Mouse (Mus musculus): ENCODE results near the gene Relt.

The Relt gene

DNA sequence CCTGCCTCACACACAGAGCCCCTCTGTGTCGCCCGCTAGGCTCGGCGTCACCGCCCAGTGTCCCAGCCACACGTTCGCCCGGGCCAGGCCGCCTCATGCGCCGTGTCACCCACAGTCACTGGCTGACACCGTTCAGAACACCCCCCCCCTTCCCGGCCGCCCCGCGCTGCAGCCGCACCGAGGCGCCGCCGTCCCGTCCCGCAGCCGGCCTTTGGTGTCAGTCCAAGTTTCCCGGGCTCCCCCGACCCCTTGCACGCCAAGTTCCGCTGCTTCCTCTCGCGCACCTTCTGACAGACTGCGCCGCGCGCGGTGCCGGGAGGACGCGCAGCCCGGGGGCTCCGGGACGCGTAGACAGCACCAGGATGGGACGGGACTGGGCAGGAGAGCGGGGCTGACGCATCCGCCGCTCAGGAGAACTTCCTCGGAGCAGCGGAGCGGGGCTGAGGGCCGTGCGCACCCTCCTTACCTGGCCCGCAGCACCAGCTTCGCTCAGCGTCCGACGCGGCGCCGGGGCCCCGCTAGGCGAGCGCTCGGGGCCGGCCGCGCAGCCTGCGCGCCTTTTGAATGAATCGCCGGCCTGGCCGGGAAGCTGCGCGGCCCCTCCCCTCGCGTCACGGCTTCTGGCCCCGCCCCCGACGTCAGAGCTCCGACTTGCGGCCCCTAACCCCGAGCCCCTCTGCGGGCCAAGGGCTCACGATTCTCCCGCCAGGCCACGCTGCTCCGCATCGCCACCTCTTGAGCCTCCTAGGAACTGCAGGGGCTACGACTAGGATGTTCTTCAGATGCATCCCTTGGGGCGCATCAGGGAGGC is at the start of gene Relt:
Gene Relt, minus strand, starts transcription at position 619 of the 811 bp plus-strand sequence.
- DNase-seq: peak; percentile 94

DNA sequence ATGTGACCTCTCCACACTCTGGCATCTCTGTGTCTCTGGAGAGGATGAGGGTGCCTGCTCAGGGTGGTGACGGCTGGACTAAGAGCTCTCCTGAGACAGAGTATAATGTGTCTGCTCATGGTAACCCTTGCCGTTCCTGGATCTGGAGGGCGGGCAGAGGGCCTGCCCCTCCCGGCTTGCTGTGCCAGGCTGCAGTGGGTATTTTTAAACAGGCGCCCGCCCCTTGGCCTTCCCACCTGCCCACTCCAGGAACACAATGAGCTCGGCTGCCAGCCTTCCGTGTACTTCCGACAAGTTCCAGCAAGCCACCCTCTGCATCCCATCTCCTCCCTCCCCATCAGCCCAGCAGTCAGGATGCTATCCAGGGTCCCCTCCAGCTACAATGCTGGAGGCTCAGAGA is 48.5 kb upstream of the Relt start:
- DNase-seq: no peak

GRCm38 (mm10) chr7:100911246-100911770 is 48.1 kb upstream of the Relt start:
- no peak for DNase-seq

DNA sequence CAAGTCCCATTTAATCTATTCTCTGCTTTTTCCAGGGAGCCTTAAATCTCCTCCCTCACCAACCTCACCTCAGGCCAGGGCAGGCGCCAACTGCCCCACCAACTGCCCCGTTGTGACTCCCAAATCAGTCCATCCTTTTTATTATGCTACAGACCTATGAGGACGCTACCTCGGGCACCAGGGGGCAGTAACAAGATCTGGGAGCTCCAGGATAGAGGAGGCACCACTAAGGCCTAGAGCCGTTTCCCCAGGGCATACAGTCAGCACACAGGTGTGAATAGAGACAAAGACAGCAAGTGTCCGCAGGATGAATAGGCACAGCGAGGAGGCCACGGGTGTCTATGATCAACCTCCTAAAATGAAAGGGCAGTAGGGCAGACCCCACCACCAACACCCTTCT is 45.3 kb upstream of the Relt start:
- no peak for DNase-seq

DNA sequence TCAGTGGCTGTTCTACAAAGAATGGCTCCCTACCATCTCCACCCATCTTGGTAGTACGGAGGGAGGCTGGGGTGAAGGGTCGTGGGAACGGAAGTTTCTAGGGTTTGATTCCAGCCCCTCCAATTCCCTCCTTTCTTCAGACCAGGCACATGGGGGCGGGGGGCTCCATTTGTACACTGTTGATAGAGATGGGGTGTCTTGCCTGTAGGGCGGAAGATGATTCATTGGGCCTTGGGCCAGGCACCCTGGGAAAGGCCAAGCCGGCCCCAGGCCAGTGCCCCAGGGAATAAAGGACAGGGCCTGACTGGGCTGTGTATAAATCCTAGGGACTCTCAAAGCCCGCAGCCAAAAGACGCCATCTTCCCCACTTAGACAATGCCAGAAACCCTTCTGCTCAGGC is 44.8 kb upstream of the Relt start:
- DNase-seq: no peak

DNA sequence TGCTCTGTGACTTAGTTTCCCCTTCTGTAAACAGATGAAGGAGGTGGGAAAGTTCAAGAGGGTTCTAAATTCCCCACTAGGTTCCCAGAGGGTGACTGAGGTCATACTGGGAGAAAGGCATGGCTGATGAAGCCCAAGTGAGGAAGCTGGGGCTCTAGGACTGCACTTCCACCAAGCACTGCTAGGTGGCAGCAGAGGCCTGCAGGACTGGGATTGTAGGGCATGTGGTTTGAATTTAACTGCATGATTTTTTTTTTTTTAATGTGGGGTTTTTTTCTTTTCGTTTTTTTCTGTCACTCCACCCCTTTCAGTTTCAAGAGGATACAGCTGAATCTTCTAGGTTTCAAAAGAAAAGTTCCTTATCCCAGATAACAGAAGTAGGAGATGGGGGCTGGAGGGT is 44.0 kb upstream of the Relt start:
- DNase-seq: peak; percentile 64

- no peak for DNase-seq
Observed at GRCm38 (mm10) chr7:100906029-100906789, 43.0 kb upstream of the Relt start.

DNA sequence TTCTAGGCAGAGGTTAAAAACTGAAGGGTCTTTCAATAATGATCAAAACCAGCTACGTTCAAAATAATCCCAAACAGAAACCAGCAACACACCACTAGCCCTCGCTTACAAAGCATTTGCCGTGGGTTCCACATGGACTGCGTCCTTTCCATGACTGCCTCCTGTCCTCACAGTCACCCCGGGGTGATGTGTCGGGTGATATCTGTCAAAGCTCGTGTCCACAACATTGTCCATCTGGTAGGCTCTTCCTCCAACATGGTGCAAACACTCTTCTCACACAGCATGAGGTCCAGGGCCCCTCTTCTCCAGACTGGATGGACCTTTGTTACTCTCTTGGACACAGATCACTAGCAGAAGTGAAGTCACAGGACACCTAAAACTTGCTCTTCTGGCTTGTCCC is 41.8 kb upstream of the Relt start:
- DNase-seq: no peak

- no peak for DNase-seq
Observed at GRCm38 (mm10) chr7:100904612-100905011, 41.4 kb upstream of the Relt start.

- no peak for DNase-seq
Observed at GRCm38 (mm10) chr7:100902451-100903137, 39.3 kb upstream of the Relt start.

- no peak for DNase-seq
Observed at GRCm38 (mm10) chr7:100897828-100898227, 34.6 kb upstream of the Relt start.

DNA sequence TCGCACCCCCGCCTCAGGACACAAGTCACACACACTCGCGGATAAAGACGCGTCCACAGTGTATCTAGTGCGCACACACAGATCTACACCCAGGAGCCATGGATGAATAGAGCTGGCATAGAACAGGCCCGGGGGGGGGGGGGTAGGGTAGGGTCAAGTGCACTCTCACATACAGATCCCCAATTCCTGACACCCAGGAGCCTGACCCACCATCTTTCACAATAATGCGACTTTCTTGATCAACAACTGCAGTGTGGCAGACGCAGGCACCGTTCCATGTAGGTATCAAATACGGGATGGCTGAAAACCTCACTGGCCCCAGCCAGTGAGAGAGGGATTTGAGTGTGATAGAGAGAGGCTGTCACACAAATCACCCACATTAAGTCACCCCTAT is 31.6 kb upstream of the Relt start:
- DNase-seq: no peak

- peak; percentile 62 for DNase-seq
Observed at GRCm38 (mm10) chr7:100894057-100894832, 31.0 kb upstream of the Relt start.

GRCm38 (mm10) chr7:100893249-100894056 is 30.2 kb upstream of the Relt start:
- DNase-seq: peak; percentile 63

DNA sequence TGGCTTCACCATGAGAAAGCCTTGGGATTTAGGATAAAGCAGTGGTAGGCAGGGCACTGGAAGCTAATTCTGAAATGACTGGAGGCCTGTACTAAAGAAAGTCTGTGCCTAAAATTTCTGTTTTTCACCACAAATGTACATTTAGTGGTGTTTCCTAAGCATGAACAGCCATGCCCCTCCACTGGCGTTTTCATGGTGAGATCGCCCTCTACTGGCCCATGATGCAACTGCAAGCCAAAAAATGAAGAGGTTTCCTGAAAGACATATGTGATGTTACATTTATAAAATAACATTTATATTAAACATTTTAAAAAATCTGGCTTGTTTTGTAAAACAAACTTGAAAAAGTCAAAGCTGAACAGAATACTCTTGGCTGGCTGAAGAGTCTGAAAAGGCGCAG is 23.3 kb upstream of the Relt start:
- peak; percentile 51 for DNase-seq

- DNase-seq: no peak
Observed at GRCm38 (mm10) chr7:100884460-100884859, 21.2 kb upstream of the Relt start.

DNA sequence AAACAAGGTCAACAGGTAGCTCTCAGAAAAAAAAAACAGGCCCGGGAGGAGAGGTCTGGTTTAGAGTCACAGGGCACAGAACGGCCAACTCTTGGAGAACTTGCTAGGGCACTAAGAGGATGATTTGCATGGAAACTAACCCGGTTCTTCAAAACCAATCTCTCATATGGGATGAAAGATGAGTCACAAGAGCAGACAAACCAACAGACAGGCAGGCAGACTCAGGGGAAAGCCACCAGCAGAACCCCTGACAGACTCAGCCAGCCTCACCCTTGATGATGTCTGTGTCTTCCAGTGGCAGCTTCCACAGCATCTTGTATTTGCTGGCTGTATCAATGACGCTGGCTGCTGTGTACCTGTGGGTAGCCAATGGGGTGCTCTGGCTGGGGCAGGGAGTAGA is 18.7 kb upstream of the Relt start:
- no peak for DNase-seq

- no peak for DNase-seq
Observed at GRCm38 (mm10) chr7:100881531-100881930, 18.3 kb upstream of the Relt start.

DNA sequence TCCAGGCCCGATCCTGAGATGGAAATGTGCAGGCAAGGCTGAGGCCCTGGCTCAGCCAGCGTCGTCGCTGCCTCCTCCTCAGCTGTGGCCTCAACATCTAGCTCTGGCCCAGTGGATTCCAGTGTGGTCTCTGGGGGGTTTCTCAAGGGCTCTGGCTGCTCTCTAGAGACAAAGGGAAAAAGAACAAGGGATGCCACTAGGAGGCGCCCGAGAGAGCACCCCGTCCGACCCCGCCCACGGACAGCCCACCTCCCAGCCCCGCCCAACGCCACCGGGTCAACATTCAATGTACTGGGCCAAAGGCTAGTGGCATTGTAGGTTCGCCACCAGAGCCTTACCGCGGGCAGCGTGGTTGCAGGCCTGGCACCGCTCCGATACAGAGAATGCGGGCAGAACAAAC is 16.3 kb upstream of the Relt start:
- DNase-seq: no peak

DNA sequence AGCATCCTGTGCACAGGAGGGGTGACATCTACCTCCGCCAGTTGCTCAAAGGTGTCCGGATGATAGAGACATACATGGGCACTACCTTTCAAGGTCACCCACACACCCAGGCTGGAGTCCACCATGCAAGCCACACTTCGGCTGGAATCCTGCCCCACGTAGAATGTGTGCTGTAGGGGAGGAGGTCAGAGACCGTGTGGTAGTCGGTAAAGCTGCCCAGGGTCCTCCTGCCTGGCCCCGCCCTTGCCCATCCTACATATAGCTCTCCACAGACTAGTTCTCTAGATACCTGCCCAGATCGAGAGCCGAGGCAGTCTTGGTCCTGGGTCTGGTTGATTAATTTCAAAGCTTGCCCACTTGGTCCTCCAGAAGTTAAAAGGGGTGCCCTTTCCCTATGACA is 13.5 kb upstream of the Relt start:
- no peak for DNase-seq

- no peak for DNase-seq
Observed at GRCm38 (mm10) chr7:100876293-100876692, 13.0 kb upstream of the Relt start.

- DNase-seq: no peak
Observed at GRCm38 (mm10) chr7:100875822-100876221, 12.6 kb upstream of the Relt start.
